Comparison of ENCODE assay signal across 29 mouse cellular contexts in genomic region chr12:109738201-109738600, GRCm38 (mm10).
"Had no signal": no experiment of that assay in that cellular context is flagged by ENCODE, and none has a peak within 500 bp of the region (broad histone marks: within the 10 kb centered on the region; RNA-seq: fewer than 3 reads in every experiment).

No protein-coding gene starts in this region.

- H3K4me2 ChIP-seq: limb, embryonic 12.5 days; limb, embryonic 13.5 days; limb, embryonic 15.5 days; liver, embryonic 11.5 days; liver, embryonic 12.5 days; liver, embryonic 13.5 days; liver, embryonic 15.5 days; lung, embryonic 14.5 days; lung, embryonic 15.5 days; midbrain, embryonic 12.5 days; midbrain, embryonic 15.5 days had no signal

- H3K27ac ChIP-seq: left cerebral cortex, adult 2 months; limb, embryonic 10.5 days; limb, embryonic 12.5 days; limb, embryonic 13.5 days; limb, embryonic 15.5 days; liver, embryonic 12.5 days; liver, embryonic 13.5 days; liver, embryonic 14.5 days; liver, embryonic 15.5 days; lung, embryonic 15.5 days; macrophage; midbrain, embryonic 10.5 days; midbrain, embryonic 12.5 days; midbrain, embryonic 15.5 days had no signal

- H3K4me1 ChIP-seq: limb, embryonic 10.5 days; limb, embryonic 12.5 days; limb, embryonic 13.5 days; limb, embryonic 15.5 days; liver, embryonic 12.5 days; liver, embryonic 13.5 days; liver, embryonic 15.5 days; lung, embryonic 15.5 days; megakaryocyte, embryonic 14.5 days; midbrain, embryonic 10.5 days; midbrain, embryonic 12.5 days; midbrain, embryonic 15.5 days had no signal

- H3K9me3 ChIP-seq: limb, embryonic 10.5 days; limb, embryonic 12.5 days; limb, embryonic 13.5 days; limb, embryonic 15.5 days; liver, embryonic 12.5 days; liver, embryonic 13.5 days; liver, embryonic 15.5 days; lung, embryonic 15.5 days; midbrain, embryonic 10.5 days; midbrain, embryonic 12.5 days; midbrain, embryonic 15.5 days had no signal

- H3K9ac ChIP-seq: limb, embryonic 12.5 days; limb, embryonic 13.5 days; limb, embryonic 15.5 days; liver, embryonic 12.5 days; liver, embryonic 13.5 days; liver, embryonic 14.5 days; liver, embryonic 15.5 days; liver, postnatal 0 days; lung, embryonic 14.5 days; lung, embryonic 15.5 days; midbrain, embryonic 12.5 days; midbrain, embryonic 15.5 days had no signal

- H3K4me3 ChIP-seq: left cerebral cortex, adult 2 months; limb, embryonic 10.5 days; limb, embryonic 12.5 days; limb, embryonic 13.5 days; limb, embryonic 15.5 days; liver, embryonic 12.5 days; liver, embryonic 13.5 days; liver, embryonic 15.5 days; lung, embryonic 15.5 days; megakaryocyte, embryonic 14.5 days; midbrain, embryonic 10.5 days; midbrain, embryonic 12.5 days; midbrain, embryonic 15.5 days; myocyte had no signal

- H3K27me3 ChIP-seq: limb, embryonic 12.5 days; limb, embryonic 13.5 days; limb, embryonic 15.5 days; liver, embryonic 12.5 days; liver, embryonic 13.5 days; liver, embryonic 15.5 days; lung, embryonic 15.5 days; megakaryocyte, embryonic 14.5 days; midbrain, embryonic 12.5 days; midbrain, embryonic 15.5 days had no signal

- DNase-seq: left cerebral cortex, postnatal 4 days; liver; liver, embryonic 13.5 days; liver, postnatal 0 days; lung, adult 18-20 months; lung, adult 2 months; lung, embryonic 14.5 days; lung, postnatal 10 days; lung, postnatal 14 days; lung, postnatal 36 days; midbrain, embryonic 14.5 days had no signal

- ATAC-seq: liver, embryonic 12.5 days; liver, postnatal 0 days; lung, postnatal 0 days; midbrain, embryonic 15.5 days; midbrain, embryonic 16.5 days had no signal
